Mouse (Mus musculus) lung, postnatal 14 days (tissue): ENCODE measurements around the gene Ccdc127.

Experiments
- DNase-seq: peaks from one replicate; pipeline ENCODE4 v3.0.0; 2021

The Ccdc127 gene

GRCm38 (mm10) chr13:74390371-74390990 lies 40.4 kb downstream of the Ccdc127 start, which contains the start of gene Zfp72:
Gene Zfp72 (minus strand): TSS chr13:74390836.
- peak; percentile 77 for DNase-seq

- DNase-seq = no peak
These were observed 41.0 kb downstream of the Ccdc127 start for GRCm38 (mm10) chr13:74391156-74391555.

GRCm38 (mm10) chr13:74399298-74399839 lies 49.3 kb downstream of the Ccdc127 start, which contains the start of gene Ftl1-ps1:
Gene Ftl1-ps1 (plus strand): TSS chr13:74399694.
- DNase-seq = no peak
